Mouse (Mus musculus) left cerebral cortex, adult 2 months (tissue): ENCODE results near the gene Krt72. TPM values are rescaled to one million over a fixed set of nuclear protein-coding genes. Genes with fewer than 3 reads are reported as not detected.

ENCODE experiments used
- DNase-seq, 2 experiments: peaks; one replicate each; pipeline ENCODE4 v3.0.0; 2021 to 2022; ENCODE audit warnings: low spot score in 2 of 2, mixed read lengths in 1 of 2; ENCODE audit errors: extremely low spot score in 1 of 2
- H3K27ac ChIP-seq: fragments of 200-600 bp; 2 replicates; pipeline ENCODE4 v1.8.1; 2022
- H3K4me3 ChIP-seq: fragments of 200-600 bp; 2 replicates; pipeline ENCODE4 v1.8.1; 2022
- CTCF ChIP-seq: fragments of 200-600 bp; IDR thresholded peaks from 2 replicates; pipeline ENCODE4 v1.8.1; 2022; ENCODE audit warnings: antibody characterized with exemption, mild to moderate bottlenecking, moderate library complexity
- intact Hi-C: fragments of 180-260 bp; cut with DNase I; formaldehyde crosslinking; loops from one replicate; pipeline ENCODE4 v1.15.1; 2025
- long read RNA-seq, 2 experiments: library from polyadenylated mRNA; stranded (forward); transcript quantifications; one replicate each; pipeline ENCODE4 v2.0.0; 2021; ENCODE audit warnings: borderline mapping rate in 2 of 2
- total RNA-seq, 2 experiments: library from RNA; stranded (reverse); gene quantifications; 2 replicates each; pipeline ENCODE4 v1.2.3; 2021

Krt72 gene
- not detected for total RNA-seq
- long read RNA-seq, experiment 1, result 0 reads
- long read RNA-seq, experiment 2, result 0 reads

GRCm38 (mm10) chr15:101786360-101786759 is at the start of gene Krt72:
Gene Krt72 (minus strand): TSS chr15:101786460.
- no peak for DNase-seq
- intact Hi-C loops, result no loop called here
- TF ChIP-seq CTCF, result no peak

GRCm38 (mm10) chr15:101834784-101835328 is 48.6 kb upstream of the Krt72 start:
- peak; percentile 20 for TF ChIP-seq CTCF

More at GRCm38 (mm10) chr15:101786360-101786759, at the start of gene Krt72:
- no peak within 1 kb of the TSS for H3K27ac ChIP-seq
- H3K4me3 ChIP-seq, result no peak within 1 kb of the TSS

GRCm38 (mm10) chr15:101833131-101833530 is 46.9 kb upstream of the Krt72 start:
- no peak for TF ChIP-seq CTCF
- H3K27ac ChIP-seq, result no peak overlapping the region
- DNase-seq, result no peak
- H3K4me3 ChIP-seq, result no peak overlapping the region
- intact Hi-C loops, result no loop called here

More at GRCm38 (mm10) chr15:101834784-101835328, 48.6 kb upstream of the Krt72 start:
- Histone ChIP-seq H3K4me3 (no peak overlapping the region), H3K27ac (no peak overlapping the region)
- no peak for DNase-seq
- intact Hi-C loops, result no loop called here

- no peak for TF ChIP-seq CTCF
- intact Hi-C loops, result no loop called here
- no peak overlapping the region for H3K4me3 ChIP-seq
- no peak overlapping the region for H3K27ac ChIP-seq
- no peak for DNase-seq
Observed at GRCm38 (mm10) chr15:101829441-101829840, 43.2 kb upstream of the Krt72 start.

GRCm38 (mm10) chr15:101821786-101822185 is 35.5 kb upstream of the Krt72 start:
- H3K27ac ChIP-seq, result no peak overlapping the region
- no peak overlapping the region for H3K4me3 ChIP-seq
- TF ChIP-seq CTCF, result no peak
- intact Hi-C loops, result no loop called here
- DNase-seq, result no peak

- H3K4me3 ChIP-seq, result no peak within 1 kb of the TSS
- intact Hi-C loops, result no loop called here
- no peak for DNase-seq
Observed at GRCm38 (mm10) chr15:101817875-101818274, 31.6 kb upstream of the Krt72 start, which contains the start of gene Krt2. Gene Krt2 (minus strand): TSS chr15:101818169.

GRCm38 (mm10) chr15:101803052-101803822 is 17.0 kb upstream of the Krt72 start:
- peak overlapping the region; percentile 41; the same call in 1 of the 2 replicates for H3K27ac ChIP-seq
- intact Hi-C loops, result loop anchor here (5.0 kb wide), 1 partner anchor 69 kb away; no protein-coding TSS in a partner anchor
- H3K4me3 ChIP-seq, result no peak overlapping the region
- DNase-seq, result no peak
- no peak for TF ChIP-seq CTCF

More at GRCm38 (mm10) chr15:101817875-101818274, 31.6 kb upstream of the Krt72 start, which contains the start of gene Krt2:
- TF ChIP-seq CTCF, result no peak
- H3K27ac ChIP-seq, result no peak within 1 kb of the TSS

- intact Hi-C loops, result loop anchor here (5.0 kb wide), 1 partner anchor 70 kb away; no protein-coding TSS in a partner anchor
- no peak within 1 kb of the TSS for H3K4me3 ChIP-seq
- TF ChIP-seq CTCF, result no peak
- no peak for DNase-seq
- H3K27ac ChIP-seq, result peak within 1 kb of the TSS; percentile 41; the same call in 1 of the 2 replicates
Observed at GRCm38 (mm10) chr15:101802296-101802835, 16.1 kb upstream of the Krt72 start, which contains the start of gene Krt73. Gene Krt73 (minus strand): TSS chr15:101802346.

- intact Hi-C loops, result no loop called here
- no peak for DNase-seq
- Histone ChIP-seq H3K4me3 (no peak overlapping the region), H3K27ac (no peak overlapping the region)
- no peak for TF ChIP-seq CTCF
Observed at GRCm38 (mm10) chr15:101790867-101791266, 4.6 kb upstream of the Krt72 start.

- no peak overlapping the region for H3K4me3 ChIP-seq
- no peak for TF ChIP-seq CTCF
- DNase-seq, result no peak
- intact Hi-C loops, result loop anchor here (2.0 to 5.0 kb wide), 2 partner anchors 294 to 435 kb away; no protein-coding TSS in a partner anchor
- H3K27ac ChIP-seq, result no peak overlapping the region
Observed at GRCm38 (mm10) chr15:101773420-101773819, 12.8 kb downstream of the Krt72 start.

- TF ChIP-seq CTCF, result peak; percentile 89
Observed at GRCm38 (mm10) chr15:101772711-101773081, 13.6 kb downstream of the Krt72 start.

GRCm38 (mm10) chr15:101772080-101772710 is 14.1 kb downstream of the Krt72 start:
- intact Hi-C loops, result loop anchor here (1.0 to 5.0 kb wide), 4 partner anchors 201 to 433 kb away; no protein-coding TSS in a partner anchor
- no peak overlapping the region for H3K4me3 ChIP-seq
- peak; percentile 37 for TF ChIP-seq CTCF
- no peak overlapping the region for H3K27ac ChIP-seq
- no peak for DNase-seq

More at GRCm38 (mm10) chr15:101772711-101773081, 13.6 kb downstream of the Krt72 start:
- no peak overlapping the region for H3K4me3 ChIP-seq
- DNase-seq, result peak; percentile 86 to 92
- H3K27ac ChIP-seq, result no peak overlapping the region
- intact Hi-C loops, result loop anchor here (1.0 to 5.0 kb wide), 4 partner anchors 201 to 434 kb away; no protein-coding TSS in a partner anchor
